ENCODE assay signal across 18 mouse cellular contexts in genomic region chr15:84267720-84268260, GRCm38 (mm10). TPM values are rescaled to one million over a fixed set of nuclear protein-coding genes. Genes with fewer than 3 reads are reported as not detected.
DNase-seq lines count a peak whose midpoint lies in the region; ATAC-seq and TF ChIP-seq lines count a peak whose summit lies in the region.
"Had no signal": no experiment of that assay in that cellular context is flagged by ENCODE, and none has a peak within 500 bp of the region (broad histone marks: within the 10 kb centered on the region; RNA-seq: fewer than 3 reads in every experiment).

No protein-coding gene starts in this region.

- no peak overlapping the region for H3K4me2 ChIP-seq in midbrain, embryonic 16.5 days (ENCODE audit: low read length)
- H3K4me2 ChIP-seq in midbrain, embryonic 15.5 days = no peak overlapping the region
- H3K4me2 ChIP-seq: embryonic facial prominence, embryonic 15.5 days; hindbrain, embryonic 14.5 days; intestine, embryonic 15.5 days had no signal

- no peak for TF ChIP-seq CTCF in gastrocnemius, adult 2 months (IDR thresholded peaks at IDR 0.05)
- TF ChIP-seq CTCF in kidney, adult 2 months (conservative IDR thresholded peaks at IDR 0.05; ENCODE audit: insufficient read depth, insufficient read length, low read depth, low read length) = no peak

- no peak for DNase-seq in gastrocnemius, adult 2 months
- DNase-seq in gastrocnemius, adult 18-20 months (ENCODE audit: low spot score) = no peak
- DNase-seq in kidney, postnatal 14 days = peak; percentile 37
- no peak for DNase-seq in kidney, adult 2 months
- DNase-seq in adrenal gland, postnatal 36 days = peak; percentile 59 to 65
- DNase-seq in retina, postnatal 1 day = no peak
- DNase-seq: cerebellum, adult 2 months; cerebellum, postnatal 10 days; gastrocnemius, postnatal 10 days had no signal

- H3K27ac ChIP-seq in gastrocnemius, adult 2 months = 0 out of 2 replicates have a peak overlapping the region, but pooled peaks have one; percentile 16
- no peak overlapping the region for H3K27ac ChIP-seq in kidney, adult 2 months (ENCODE audit: insufficient read depth, low read depth, low read length)
- 0 out of 2 replicates have a peak overlapping the region, but pooled peaks have one; percentile 55 for H3K27ac ChIP-seq in midbrain, embryonic 16.5 days (ENCODE audit: low read length)
- no peak overlapping the region for H3K27ac ChIP-seq in midbrain, embryonic 15.5 days
- H3K27ac ChIP-seq: embryonic facial prominence, embryonic 15.5 days; forebrain, embryonic 10.5 days; hindbrain, embryonic 14.5 days; intestine, embryonic 15.5 days had no signal

- H3K36me3 ChIP-seq in kidney, adult 2 months (ENCODE audit: control insufficient read depth, insufficient read depth, low read length) = no peaks in the 10 kb centered on the region
- no peaks in the 10 kb centered on the region for H3K36me3 ChIP-seq in midbrain, embryonic 16.5 days (ENCODE audit: control insufficient read depth, insufficient read depth, low read length)
- no peaks in the 10 kb centered on the region for H3K36me3 ChIP-seq in midbrain, embryonic 15.5 days (replicated peaks)
- H3K36me3 ChIP-seq: embryonic facial prominence, embryonic 15.5 days; forebrain, embryonic 10.5 days; intestine, embryonic 15.5 days had no signal

- TF ChIP-seq POLR2A in kidney, adult 2 months (IDR thresholded peaks at IDR 0.05; ENCODE audit: low read depth, low read length) = no peak

- 0 out of 2 replicates have a peak, but pooled peaks cover 6% of the 10 kb centered on the region for H3K4me1 ChIP-seq in kidney, adult 2 months (ENCODE audit: control insufficient read depth, insufficient read depth, low read length)
- peaks cover 17% of the 10 kb centered on the region for H3K4me1 ChIP-seq in midbrain, embryonic 16.5 days (ENCODE audit: control insufficient read depth, insufficient read depth, low read length)
- peaks cover 27% of the 10 kb centered on the region for H3K4me1 ChIP-seq in midbrain, embryonic 15.5 days
- H3K4me1 ChIP-seq: intestine, embryonic 15.5 days had no signal

- intact Hi-C loops in gastrocnemius, adult 2 months (cut with DNase I) = no loop called here

- no peak overlapping the region for H3K4me3 ChIP-seq in gastrocnemius, adult 2 months
- H3K4me3 ChIP-seq in kidney, adult 2 months (ENCODE audit: insufficient read depth, low read depth, low read length) = no peak overlapping the region
- no peak overlapping the region for H3K4me3 ChIP-seq in midbrain, embryonic 16.5 days (ENCODE audit: low read depth, low read length)
- H3K4me3 ChIP-seq in midbrain, embryonic 15.5 days = no peak overlapping the region
- H3K4me3 ChIP-seq: embryonic facial prominence, embryonic 15.5 days; erythroblast, embryonic 14.5 days; forebrain, embryonic 10.5 days; hindbrain, embryonic 10.5 days; intestine, embryonic 15.5 days had no signal

- 75% methylated on average over 11 of the region's 11 CpGs for WGBS in kidney, adult 2 months
- WGBS in midbrain, embryonic 16.5 days = 96% methylated on average over 11 of the region's 11 CpGs
- 89% methylated on average over 11 of the region's 11 CpGs for WGBS in midbrain, embryonic 15.5 days

- no peak for ATAC-seq in midbrain, embryonic 16.5 days
- ATAC-seq in midbrain, embryonic 15.5 days (replicated peaks) = no peak
- ATAC-seq: forebrain, embryonic 14.5 days; intestine, embryonic 15.5 days had no signal

- H3K9ac ChIP-seq in midbrain, embryonic 16.5 days (ENCODE audit: low read depth, low read length) = no peak overlapping the region
- no peak overlapping the region for H3K9ac ChIP-seq in midbrain, embryonic 15.5 days
- H3K9ac ChIP-seq: embryonic facial prominence, embryonic 15.5 days; hindbrain, embryonic 14.5 days; intestine, embryonic 15.5 days had no signal

- no peaks in the 10 kb centered on the region for H3K9me3 ChIP-seq in midbrain, embryonic 16.5 days (replicated peaks; ENCODE audit: control insufficient read depth, low read length, poor library complexity, severe bottlenecking)
- no peaks in the 10 kb centered on the region for H3K9me3 ChIP-seq in midbrain, embryonic 15.5 days
- H3K9me3 ChIP-seq: embryonic facial prominence, embryonic 15.5 days; forebrain, embryonic 10.5 days; hindbrain, embryonic 10.5 days; intestine, embryonic 15.5 days had no signal

- H3K27me3 ChIP-seq in kidney, adult 2 months (replicated peaks; ENCODE audit: control insufficient read depth, insufficient read depth, low read length) = no peaks in the 10 kb centered on the region
- H3K27me3 ChIP-seq in midbrain, embryonic 16.5 days (ENCODE audit: control insufficient read depth, insufficient read depth, low read depth, low read length) = no peaks in the 10 kb centered on the region
- H3K27me3 ChIP-seq in midbrain, embryonic 15.5 days (replicated peaks) = no peaks in the 10 kb centered on the region
- H3K27me3 ChIP-seq: embryonic facial prominence, embryonic 15.5 days; intestine, embryonic 15.5 days had no signal

RNA-seq across cellular contexts. Expression of gene Parvb, which starts 35.9 kb away (rescaled TPM):
- total RNA-seq in gastrocnemius, adult 2 months (2021) = 10 to 100 TPM; 48.4 to 63.3 TPM
- 10 to 100 TPM; 35.7 to 58.2 TPM for total RNA-seq in gastrocnemius, adult 18-20 months (2021)
- 7.1 and 8.5 TPM in 2 replicates for polyA plus RNA-seq in kidney, adult 2 months (2012; rRNA removed)
- 4.3 and 4.7 TPM in 2 replicates for polyA plus RNA-seq in midbrain, embryonic 16.5 days (2015; fragmentation: Nextera tagmentation; extraction: Ambion mirVana)
- 4.2 and 5.4 TPM in 2 replicates for polyA plus RNA-seq in midbrain, embryonic 15.5 days (2015; fragmentation: Nextera tagmentation; extraction: Ambion mirVana)
- 10 to 100 TPM; 18.0 to 24.1 TPM for total RNA-seq in adrenal gland, postnatal 36 days (2021)

RNA-seq across cellular contexts. Expression of gene Parvg, which starts 56.0 kb away (rescaled TPM):
- under 1 TPM; 0.53 to 0.54 TPM for total RNA-seq in gastrocnemius, adult 2 months (2021)
- total RNA-seq in gastrocnemius, adult 18-20 months (2021) = 1 to 10 TPM; 1.0 to 1.4 TPM
- polyA plus RNA-seq in kidney, adult 2 months (2012; rRNA removed) = 1.5 and 4.5 TPM in 2 replicates
- polyA plus RNA-seq in midbrain, embryonic 16.5 days (2015; fragmentation: Nextera tagmentation; extraction: Ambion mirVana) = 1.0 and 1.1 TPM in 2 replicates
- polyA plus RNA-seq in midbrain, embryonic 15.5 days (2015; fragmentation: Nextera tagmentation; extraction: Ambion mirVana) = 0.86 and 0.89 TPM in 2 replicates
- total RNA-seq in adrenal gland, postnatal 36 days (2021) = 1 to 10 TPM; 3.0 to 3.3 TPM

Comparison
In these comparisons a context has a peak if more than half of its experiments do, and no peak if none do; other contexts are left out.
1. DNase-seq: peak in kidney, postnatal 14 days (single experiment) and adrenal gland, postnatal 36 days (2 of 2); none in gastrocnemius, adult 2 months (single experiment), gastrocnemius, adult 18-20 months (single experiment), kidney, adult 2 months (single experiment) and retina, postnatal 1 day (single experiment).
2. H3K27ac ChIP-seq: peak in gastrocnemius, adult 2 months (single experiment) and midbrain, embryonic 16.5 days (single experiment); none in kidney, adult 2 months (single experiment) and midbrain, embryonic 15.5 days (single experiment).